Mouse (Mus musculus) E14TG2a.4 (cell line): ENCODE data around the gene Tbcb.
A peak's percentile ranks its signal among the peaks of the same experiment; 100 is the strongest.
"Not testable (repeated sequence)": the region's sequence is repeated elsewhere in the genome, so short reads cannot be mapped to it uniquely, and the experiment has no call there.

Source experiments
- H3K27me3 ChIP-seq: 2 replicates; pipeline ENCODE4 v1.6.1; 2014; ENCODE audit warnings: low read length, control low read depth; ENCODE audit not compliant: insufficient read depth
- H3K36me3 ChIP-seq: 2 replicates; pipeline ENCODE4 v1.6.1; 2014; ENCODE audit warnings: low read length, control low read depth; ENCODE audit not compliant: insufficient read depth
- H3K4me1 ChIP-seq: replicated peaks from 2 replicates; pipeline ENCODE4 v1.6.1; 2014; ENCODE audit warnings: low read depth, low read length, control low read depth
- H3K4me3 ChIP-seq: replicated peaks from 2 replicates; pipeline ENCODE4 v1.5.1; 2014; ENCODE audit warnings: mild to moderate bottlenecking, low read length
- H3K9me3 ChIP-seq: 2 replicates; pipeline ENCODE4 v1.6.1; 2014; ENCODE audit warnings: low read length, control low read depth
- CTCF ChIP-seq: conservative IDR thresholded peaks from 2 replicates; pipeline ENCODE4 v1.5.1; 2014; ENCODE audit warnings: low read length
- NANOG ChIP-seq: IDR thresholded peaks from 2 replicates; pipeline ENCODE4 v1.6.1; 2014; ENCODE audit warnings: borderline replicate concordance, low read length, mixed read lengths
- POU5F1 ChIP-seq: IDR thresholded peaks from 2 replicates; pipeline ENCODE4 v1.6.1; 2014; ENCODE audit warnings: low read length, borderline replicate concordance

The Tbcb gene

DNA sequence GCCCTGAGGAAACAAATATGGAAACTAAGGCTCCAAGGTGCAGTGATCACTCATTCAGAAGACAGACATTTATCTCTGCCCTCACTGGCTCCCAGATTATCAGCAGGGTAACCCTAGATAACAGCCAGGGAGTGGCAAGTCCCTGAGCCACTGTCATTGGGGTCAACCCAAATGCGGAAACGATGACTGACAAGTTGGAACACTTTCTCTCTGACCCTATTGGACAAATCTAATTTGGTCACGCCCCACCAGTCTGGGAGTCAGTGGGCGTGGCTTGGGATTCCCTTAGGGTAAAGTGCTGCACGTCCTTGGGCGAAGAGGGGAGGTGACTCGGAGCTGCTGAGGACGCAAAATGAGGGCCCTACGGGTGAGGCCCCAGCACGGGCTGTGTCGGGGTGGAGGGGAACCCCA is 48.2 kb downstream of the Tbcb start, which contains the start of gene Cox7a1:
Gene Cox7a1, plus strand, starts transcription at position 266 of the 411 bp plus-strand sequence.
- peaks cover 44% of the 10 kb centered on the region for H3K36me3 ChIP-seq
- no peaks in the 10 kb centered on the region for H3K9me3 ChIP-seq
- peaks cover 72% of the 10 kb centered on the region for H3K4me1 ChIP-seq
- TF ChIP-seq POU5F1 (no peak), NANOG (no peak; the same call in 1 of the 2 replicates), CTCF (no peak)
- H3K4me3 ChIP-seq, result peak within 1 kb of the TSS; percentile 72
- no peaks in the 10 kb centered on the region for H3K27me3 ChIP-seq

DNA sequence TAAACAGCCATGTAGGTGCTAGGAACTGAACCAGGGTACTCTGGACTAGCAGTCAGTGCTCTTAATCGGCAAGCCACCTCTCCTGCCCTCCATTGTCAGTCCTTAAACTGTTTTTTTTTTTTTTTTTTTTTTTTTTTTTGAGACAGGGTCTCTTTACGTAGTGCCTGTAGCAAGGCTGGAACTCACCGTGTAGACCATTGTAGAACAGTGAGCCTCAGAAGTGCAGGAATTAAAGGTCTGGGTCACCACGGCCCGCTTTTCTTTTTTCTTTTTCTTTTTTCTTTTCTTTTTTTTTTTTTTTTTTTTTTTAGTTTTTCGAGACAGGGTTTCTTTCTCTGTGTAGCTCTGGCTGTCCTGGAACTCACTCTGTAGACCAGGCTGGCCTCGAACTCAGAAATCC is 48.9 kb downstream of the Tbcb start:
- H3K4me3 ChIP-seq, result not testable (repeated sequence)

DNA sequence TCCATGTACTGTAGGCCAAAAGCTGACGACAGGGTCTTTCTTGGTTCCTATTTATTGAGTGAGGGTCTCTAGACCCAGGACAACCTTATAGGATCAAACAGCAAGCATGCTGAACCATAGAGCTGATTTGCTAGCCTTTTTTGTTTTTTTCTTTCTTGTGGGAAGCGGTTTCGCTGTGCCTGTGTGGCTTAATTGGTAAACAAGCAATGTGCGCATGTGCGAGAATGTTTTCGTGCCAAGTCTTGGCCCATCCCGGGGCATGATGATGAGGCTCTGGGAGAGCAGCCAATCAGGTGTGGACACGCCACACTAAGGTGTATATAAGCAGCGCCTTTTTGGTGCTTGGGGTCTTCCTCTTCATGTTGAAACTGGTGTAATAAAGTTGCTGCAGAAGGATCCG is 50.1 kb downstream of the Tbcb start:
- H3K36me3 ChIP-seq, result peaks cover 38% of the 10 kb centered on the region
- H3K4me1 ChIP-seq, result peaks cover 64% of the 10 kb centered on the region
- H3K27me3 ChIP-seq, H3K9me3 ChIP-seq, H3K4me3 ChIP-seq: not testable (repeated sequence)

More for the DNA sequence above, 48.9 kb downstream of the Tbcb start:
- not testable (repeated sequence) for H3K9me3 ChIP-seq, H3K27me3 ChIP-seq
- peaks cover 44% of the 10 kb centered on the region for H3K36me3 ChIP-seq
- peaks cover 69% of the 10 kb centered on the region for H3K4me1 ChIP-seq

DNA sequence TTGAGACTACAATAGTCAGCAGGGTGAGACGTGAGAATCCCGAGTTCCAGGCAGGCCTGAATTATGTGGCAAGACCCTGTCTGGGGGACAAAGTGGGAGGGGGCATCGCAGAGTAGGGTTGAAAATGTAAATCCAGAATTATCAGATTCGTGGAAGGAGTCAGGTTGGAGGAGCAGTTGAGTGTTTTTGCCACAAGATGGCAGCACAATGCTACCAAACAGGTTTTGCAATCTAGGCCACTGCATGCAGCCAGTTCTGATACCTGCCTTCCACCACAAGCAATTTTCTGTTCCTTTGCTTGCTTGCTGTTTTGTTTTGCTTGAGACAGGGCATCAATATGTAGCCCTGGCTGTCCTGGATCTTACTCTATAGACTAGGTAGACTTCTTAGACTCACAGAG is 50.8 kb downstream of the Tbcb start:
- TF ChIP-seq POU5F1 (no peak), NANOG (no peak), CTCF (peak; percentile 73)

DNA sequence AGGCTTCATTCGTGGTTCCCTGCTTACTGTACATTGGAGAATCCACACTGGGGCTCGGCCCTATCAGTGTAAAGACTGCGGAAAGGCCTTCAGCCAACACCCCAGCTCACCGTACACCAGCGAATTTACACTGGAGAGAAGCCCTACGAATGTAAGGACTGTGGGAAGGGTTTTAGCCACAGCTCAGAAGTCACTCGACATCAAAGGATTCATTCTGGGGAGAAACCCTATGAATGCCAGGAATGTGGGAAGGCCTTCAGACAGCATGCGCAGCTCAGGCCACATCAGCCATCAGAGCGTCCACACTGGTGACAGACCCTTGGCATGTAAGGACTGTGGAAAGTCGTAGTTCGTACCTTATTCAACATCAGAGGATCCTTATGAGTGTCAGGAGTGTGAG is 53.8 kb downstream of the Tbcb start:
- peaks cover 33% of the 10 kb centered on the region for H3K4me1 ChIP-seq
- no peak overlapping the region for H3K4me3 ChIP-seq
- no peaks in the 10 kb centered on the region for H3K9me3 ChIP-seq
- no peaks in the 10 kb centered on the region for H3K27me3 ChIP-seq
- peaks cover 19% of the 10 kb centered on the region for H3K36me3 ChIP-seq
- no peak for TF ChIP-seq POU5F1
- TF ChIP-seq CTCF, result no peak
- TF ChIP-seq NANOG, result no peak

More for the DNA sequence above, 50.8 kb downstream of the Tbcb start:
- Histone ChIP-seq H3K4me1 (peaks cover 61% of the 10 kb centered on the region), H3K9me3 (no peaks in the 10 kb centered on the region), H3K36me3 (peaks cover 36% of the 10 kb centered on the region), H3K27me3 (no peaks in the 10 kb centered on the region), H3K4me3 (no peak overlapping the region)

DNA sequence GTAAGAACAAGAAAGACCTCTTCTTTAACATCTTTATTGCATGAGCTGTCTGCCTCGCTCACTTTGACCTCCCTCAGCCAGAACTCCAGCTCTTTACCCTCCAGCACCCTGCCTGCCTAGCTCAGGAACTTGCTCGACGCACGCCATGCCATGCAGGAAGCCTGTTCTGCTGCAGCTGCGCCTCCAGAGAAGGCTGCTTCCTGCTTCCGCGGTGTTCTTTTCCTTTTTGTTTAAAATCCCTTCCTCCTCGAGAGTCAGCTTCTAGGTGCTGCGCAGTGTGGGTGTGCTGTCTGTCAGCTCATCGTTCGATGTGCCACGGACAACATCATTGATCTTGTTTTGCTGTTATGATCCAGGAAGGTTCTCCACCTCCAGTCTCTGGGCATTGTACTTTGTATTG is 55.6 kb downstream of the Tbcb start:
- Histone ChIP-seq H3K9me3 (no peaks in the 10 kb centered on the region), H3K27me3 (no peaks in the 10 kb centered on the region), H3K4me3 (no peak overlapping the region), H3K36me3 (peaks cover 19% of the 10 kb centered on the region), H3K4me1 (peaks cover 16% of the 10 kb centered on the region)
- no peak for TF ChIP-seq NANOG
- no peak for TF ChIP-seq CTCF
- TF ChIP-seq POU5F1, result no peak
